Mouse (Mus musculus): ENCODE measurements around the gene Map1s.

Map1s gene

GRCm38 (mm10) chr8:70898661-70899198, 7.0 kb upstream of the Map1s start:
- DNase-seq (ENCODE audit: low spot score), result no peak

GRCm38 (mm10) chr8:70899226-70899625, 6.5 kb upstream of the Map1s start:
- DNase-seq (ENCODE audit: low spot score), result no peak

- DNase-seq (ENCODE audit: low spot score), result no peak
Observed at GRCm38 (mm10) chr8:70900872-70901387, 4.8 kb upstream of the Map1s start.

- DNase-seq (ENCODE audit: low spot score), result no peak
Observed at GRCm38 (mm10) chr8:70902211-70902610, 3.5 kb upstream of the Map1s start.

GRCm38 (mm10) chr8:70903112-70903511, 2.6 kb upstream of the Map1s start:
- no peak for DNase-seq (ENCODE audit: low spot score)

- no peak for DNase-seq (ENCODE audit: low spot score)
Observed at GRCm38 (mm10) chr8:70903582-70903981, 2.1 kb upstream of the Map1s start.

GRCm38 (mm10) chr8:70904532-70904931, 1.2 kb upstream of the Map1s start:
- no peak for DNase-seq (ENCODE audit: low spot score)

GRCm38 (mm10) chr8:70905463-70905830, 285 bp upstream of the Map1s start:
- no peak for DNase-seq (ENCODE audit: low spot score)

GRCm38 (mm10) chr8:70907518-70907917, 1.8 kb downstream of the Map1s start:
- DNase-seq (ENCODE audit: low spot score), result no peak

GRCm38 (mm10) chr8:70911596-70911995, 5.9 kb downstream of the Map1s start:
- DNase-seq (ENCODE audit: low spot score), result no peak

- no peak for DNase-seq (ENCODE audit: low spot score)
Observed at GRCm38 (mm10) chr8:70912955-70913354, 7.2 kb downstream of the Map1s start.

- no peak for DNase-seq (ENCODE audit: low spot score)
Observed at GRCm38 (mm10) chr8:70913523-70913922, 7.8 kb downstream of the Map1s start.

- no peak for DNase-seq (ENCODE audit: low spot score)
Observed at GRCm38 (mm10) chr8:70914704-70915103, 9.0 kb downstream of the Map1s start.

GRCm38 (mm10) chr8:70920049-70920922, 14.6 kb downstream of the Map1s start:
- DNase-seq (ENCODE audit: low spot score), result no peak

- DNase-seq (ENCODE audit: low spot score), result no peak
Observed at GRCm38 (mm10) chr8:70924151-70924550, 18.4 kb downstream of the Map1s start.

GRCm38 (mm10) chr8:70925754-70926153, 20.0 kb downstream of the Map1s start:
- no peak for DNase-seq (ENCODE audit: low spot score)

- no peak for DNase-seq (ENCODE audit: low spot score)
Observed at GRCm38 (mm10) chr8:70926396-70926795, 20.7 kb downstream of the Map1s start.

GRCm38 (mm10) chr8:70928096-70928495, 22.4 kb downstream of the Map1s start:
- no peak for DNase-seq (ENCODE audit: low spot score)

- no peak for DNase-seq (ENCODE audit: low spot score)
Observed at GRCm38 (mm10) chr8:70928778-70929322, 23.1 kb downstream of the Map1s start.

GRCm38 (mm10) chr8:70931731-70932130, 26.0 kb downstream of the Map1s start:
- no peak for DNase-seq (ENCODE audit: low spot score)

GRCm38 (mm10) chr8:70933036-70933435, 27.3 kb downstream of the Map1s start:
- no peak for DNase-seq (ENCODE audit: low spot score)

- no peak for DNase-seq (ENCODE audit: low spot score)
Observed at GRCm38 (mm10) chr8:70934786-70935185, 29.1 kb downstream of the Map1s start.

GRCm38 (mm10) chr8:70937200-70937599, 31.5 kb downstream of the Map1s start:
- DNase-seq (ENCODE audit: low spot score), result no peak
